Mouse (Mus musculus): ENCODE measurements at regions not wholly inside any gene's neighbourhood (a gene's known extent, or its start where the extent isn't known, plus 50 kb on each side); places are given as distances from the start of the nearest gene placed in this dataset.
A peak's percentile ranks its signal among the peaks of the same experiment; 100 is the strongest.

DNA sequence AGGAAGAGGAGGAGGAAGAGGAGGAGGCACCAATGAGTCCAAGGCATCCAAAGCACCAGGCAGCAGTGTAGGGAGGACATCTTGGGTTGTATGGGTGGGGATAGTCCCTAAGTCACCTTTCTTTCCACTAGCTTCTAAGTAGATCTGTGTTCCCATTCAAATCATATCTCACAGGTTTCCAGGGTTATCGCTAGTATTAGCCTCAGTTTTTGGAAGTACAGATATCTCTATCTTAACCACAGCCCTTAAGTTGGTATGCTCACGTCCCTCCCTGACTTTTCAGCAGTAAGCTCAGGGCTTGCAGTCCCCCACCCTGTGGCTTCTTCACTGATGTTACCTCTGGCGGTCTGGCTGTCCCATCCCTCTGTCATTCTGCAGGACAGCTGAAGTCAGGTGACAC, 254.2 kb downstream of the Rplp1 start:
- TF ChIP-seq POLR2A (IDR thresholded peaks at IDR 0.05; ENCODE audit: borderline replicate concordance, extremely low read depth, insufficient read depth, insufficient read length, poor library complexity, severe bottlenecking) (no peak), CTCF (IDR thresholded peaks at IDR 0.05; ENCODE audit: borderline replicate concordance, extremely low read depth, insufficient read depth, insufficient read length) (no peak)
- DNase-seq (ENCODE audit: low read depth) = no peak

DNA sequence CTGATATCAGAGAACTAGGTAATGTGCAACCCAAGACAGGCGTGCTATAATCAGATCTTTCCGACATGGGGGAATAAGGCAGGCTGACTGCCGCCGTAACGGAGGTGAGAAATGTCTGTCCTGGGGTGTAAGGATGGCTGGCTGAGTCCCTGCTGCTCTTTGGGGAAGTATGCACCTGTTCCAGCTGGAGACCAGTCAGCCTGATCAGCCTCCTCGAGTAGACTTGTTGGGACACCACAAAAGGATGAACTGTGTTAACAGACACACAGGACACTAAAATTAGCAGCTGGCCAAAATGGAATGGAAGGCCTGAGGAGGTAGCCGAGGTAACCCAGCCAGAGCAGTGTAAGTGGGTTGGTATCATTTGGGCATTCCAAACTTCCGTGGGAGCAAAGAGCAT, 256.3 kb downstream of the Rplp1 start:
- no peak for DNase-seq (ENCODE audit: low read depth)

DNA sequence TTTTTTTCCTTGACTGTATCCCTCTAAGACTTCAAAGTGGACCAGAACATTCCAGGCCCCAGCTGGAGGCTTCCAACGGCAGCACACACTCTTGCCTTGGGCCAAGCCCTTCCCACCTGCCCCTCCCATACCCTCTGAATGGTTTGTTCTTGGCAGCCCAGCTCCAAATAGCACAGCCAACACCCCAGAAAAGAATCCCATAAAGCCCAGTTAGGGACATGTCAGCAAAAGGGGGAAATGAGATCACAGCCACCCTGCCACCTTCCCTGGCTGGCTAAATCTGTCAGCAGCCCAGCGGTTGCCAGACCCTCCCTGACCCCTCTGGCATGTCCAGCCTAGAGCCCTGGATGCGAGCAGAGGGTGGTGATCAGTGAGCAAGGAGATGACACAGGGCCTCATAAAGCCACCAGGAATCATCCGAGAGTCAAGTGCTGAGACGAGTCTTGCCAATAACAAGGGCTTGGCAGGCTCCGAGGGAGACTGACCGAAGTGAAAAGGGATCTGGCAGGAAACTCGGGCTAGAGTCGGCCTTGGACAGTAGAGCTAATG, 258.8 kb downstream of the Rplp1 start:
- peak; percentile 60 for DNase-seq (ENCODE audit: low read depth)
- no peak for TF ChIP-seq POLR2A (IDR thresholded peaks at IDR 0.05; ENCODE audit: borderline replicate concordance, extremely low read depth, insufficient read depth, insufficient read length, poor library complexity, severe bottlenecking)
- TF ChIP-seq CTCF (IDR thresholded peaks at IDR 0.05; ENCODE audit: borderline replicate concordance, extremely low read depth, insufficient read depth, insufficient read length) = no peak

More for the DNA sequence above, 256.3 kb downstream of the Rplp1 start:
- no peak for TF ChIP-seq CTCF (IDR thresholded peaks at IDR 0.05; ENCODE audit: borderline replicate concordance, extremely low read depth, insufficient read depth, insufficient read length)
- no peak for TF ChIP-seq POLR2A (IDR thresholded peaks at IDR 0.05; ENCODE audit: borderline replicate concordance, extremely low read depth, insufficient read depth, insufficient read length, poor library complexity, severe bottlenecking)

DNA sequence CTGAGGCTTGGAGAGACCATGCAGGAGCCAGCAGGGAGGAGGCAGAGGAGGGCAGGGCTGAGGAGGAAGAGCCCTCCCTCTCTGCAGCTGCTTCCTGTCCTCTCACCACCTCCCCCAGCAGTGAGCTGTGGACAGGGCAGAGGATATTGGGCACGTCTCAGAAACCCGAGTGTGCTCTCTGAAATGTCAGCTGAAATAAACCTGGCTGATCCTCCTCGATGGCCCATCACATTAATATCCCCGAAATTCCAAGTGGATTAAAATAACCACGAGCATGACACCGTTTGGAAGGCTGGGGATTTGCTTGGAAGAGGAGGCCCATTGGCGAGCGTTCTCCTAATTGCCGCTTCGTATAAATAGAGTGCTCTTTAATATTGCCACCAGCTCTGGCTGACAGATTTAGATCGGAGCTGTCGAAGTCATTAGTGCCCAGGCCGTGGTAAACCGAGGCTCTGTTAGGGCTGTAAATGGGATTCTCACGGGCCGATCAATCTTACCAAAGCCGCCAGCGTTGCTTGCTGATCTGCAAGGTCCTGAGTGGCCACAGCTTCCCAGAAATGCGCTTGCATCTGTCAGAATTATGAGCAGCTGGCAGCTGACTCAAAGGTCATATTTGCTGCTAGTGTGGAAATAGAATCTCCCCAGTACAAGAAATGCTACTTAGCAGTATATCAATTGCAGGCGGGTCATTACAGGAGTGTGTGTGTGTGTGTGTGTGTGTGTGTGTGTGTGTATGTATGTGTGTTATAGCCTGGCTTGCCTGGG, 268.5 kb downstream of the Rplp1 start:
- TF ChIP-seq CTCF (IDR thresholded peaks at IDR 0.05; ENCODE audit: borderline replicate concordance, extremely low read depth, insufficient read depth, insufficient read length) = no peak
- TF ChIP-seq POLR2A (IDR thresholded peaks at IDR 0.05; ENCODE audit: borderline replicate concordance, extremely low read depth, insufficient read depth, insufficient read length, poor library complexity, severe bottlenecking) = no peak
- peak; percentile 73 for DNase-seq (ENCODE audit: low read depth)

DNA sequence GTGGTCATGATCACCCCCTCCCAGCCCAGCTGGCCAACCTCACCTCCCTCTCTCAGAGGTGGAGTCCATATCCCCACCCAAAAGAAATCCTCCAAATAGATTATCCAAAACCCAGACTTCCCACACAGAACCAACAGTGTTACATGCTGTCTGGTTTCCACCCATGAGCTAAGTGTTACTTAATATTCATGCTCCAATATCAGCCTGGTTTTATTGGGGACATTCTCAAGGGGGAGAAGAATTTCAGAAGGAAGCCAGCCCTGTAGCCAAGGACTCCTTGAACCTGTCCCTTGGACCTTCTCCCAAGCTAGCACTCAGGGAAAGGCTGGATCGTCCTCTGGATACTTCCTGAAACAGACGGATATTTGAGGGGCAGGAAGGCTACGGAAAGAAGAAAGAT, 268.6 kb downstream of the Tle3 start:
- no peak for DNase-seq (ENCODE audit: low read depth)
- TF ChIP-seq POLR2A (IDR thresholded peaks at IDR 0.05; ENCODE audit: borderline replicate concordance, extremely low read depth, insufficient read depth, insufficient read length, poor library complexity, severe bottlenecking) = no peak

DNA sequence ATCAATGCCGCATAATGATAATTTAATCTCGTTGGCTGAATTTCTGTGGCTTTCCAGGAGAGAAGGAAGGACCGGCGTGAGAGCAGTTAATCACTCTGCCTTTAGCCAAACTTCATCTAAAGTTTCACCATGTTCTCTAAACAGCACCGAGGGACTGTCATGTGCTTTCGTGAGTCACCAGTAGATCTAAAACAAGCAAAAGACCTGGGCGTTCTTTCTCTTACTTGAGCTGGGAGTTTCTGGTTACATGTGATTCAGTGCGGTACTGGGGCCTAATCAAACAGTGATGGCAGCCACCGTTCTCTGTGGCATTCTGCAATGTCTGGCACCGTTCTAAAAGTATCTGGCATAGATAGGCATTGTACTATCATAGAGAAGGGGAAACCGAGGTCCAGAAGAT, 266.7 kb downstream of the Tle3 start:
- no peak for TF ChIP-seq CTCF (IDR thresholded peaks at IDR 0.05; ENCODE audit: borderline replicate concordance, extremely low read depth, insufficient read depth, insufficient read length)
- no peak for TF ChIP-seq POLR2A (IDR thresholded peaks at IDR 0.05; ENCODE audit: borderline replicate concordance, extremely low read depth, insufficient read depth, insufficient read length, poor library complexity, severe bottlenecking)
- no peak for DNase-seq (ENCODE audit: low read depth)

DNA sequence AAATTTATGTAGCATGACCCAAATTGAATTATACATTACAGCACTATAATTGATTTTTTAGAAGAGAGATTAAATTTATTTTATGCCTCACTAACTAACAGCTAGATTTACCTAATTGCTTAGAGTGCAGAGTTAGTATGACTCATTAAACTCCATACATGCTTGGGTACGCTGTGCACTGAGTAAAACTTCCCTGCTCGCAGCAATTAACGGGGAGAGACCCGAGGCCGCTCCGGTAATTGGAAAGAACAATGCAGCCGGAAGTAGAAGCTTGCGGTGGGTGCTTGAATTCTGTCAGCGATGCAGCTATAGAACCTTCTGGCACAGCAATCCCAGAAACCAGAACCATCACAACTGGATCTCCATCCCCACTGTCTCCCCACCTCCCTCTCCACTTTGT, 261.8 kb downstream of the Tle3 start:
- TF ChIP-seq CTCF (IDR thresholded peaks at IDR 0.05; ENCODE audit: borderline replicate concordance, extremely low read depth, insufficient read depth, insufficient read length) = no peak
- TF ChIP-seq POLR2A (IDR thresholded peaks at IDR 0.05; ENCODE audit: borderline replicate concordance, extremely low read depth, insufficient read depth, insufficient read length, poor library complexity, severe bottlenecking) = no peak
- peak; percentile 88 for DNase-seq (ENCODE audit: low read depth)

DNA sequence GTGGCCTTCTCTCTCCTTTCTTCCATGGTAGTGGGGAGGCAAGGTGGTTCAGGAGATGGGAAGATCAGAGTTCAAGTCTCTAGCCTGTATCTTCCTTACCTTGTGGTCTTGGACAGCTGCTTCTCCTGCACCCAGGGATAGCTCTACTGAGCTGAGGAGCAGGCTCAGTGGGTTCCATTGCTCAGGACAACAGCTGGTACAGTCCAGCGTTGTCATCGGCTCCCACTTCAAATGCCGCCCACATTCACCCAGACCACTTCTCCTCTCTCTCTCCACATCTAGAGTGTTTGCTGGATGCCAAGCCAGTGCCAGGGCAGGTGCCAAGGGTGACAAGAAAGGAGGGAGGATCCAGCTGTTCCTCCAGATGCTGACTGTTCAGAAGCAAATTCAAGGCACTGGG, 260.4 kb downstream of the Tle3 start:
- DNase-seq (ENCODE audit: low read depth) = no peak
- TF ChIP-seq CTCF (IDR thresholded peaks at IDR 0.05; ENCODE audit: borderline replicate concordance, extremely low read depth, insufficient read depth, insufficient read length) (no peak), POLR2A (IDR thresholded peaks at IDR 0.05; ENCODE audit: borderline replicate concordance, extremely low read depth, insufficient read depth, insufficient read length, poor library complexity, severe bottlenecking) (no peak)

DNA sequence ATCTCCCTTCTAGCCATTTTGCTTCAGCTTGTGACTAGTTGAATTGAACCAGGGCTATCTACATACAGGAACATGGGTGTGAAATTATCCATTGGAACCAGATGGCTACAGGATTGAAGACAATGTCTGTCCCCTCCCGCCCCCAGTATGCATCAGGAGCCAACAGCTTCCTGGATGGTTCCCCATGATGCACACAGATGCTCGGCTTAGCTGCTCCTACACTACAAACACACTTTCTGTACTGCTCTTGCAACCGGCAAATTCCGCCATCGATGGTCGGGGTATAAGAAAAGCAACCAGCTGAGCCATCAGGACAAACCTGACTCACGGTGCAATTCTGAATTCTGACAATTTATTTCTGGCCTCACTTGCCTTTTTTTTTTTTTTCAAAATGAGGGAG, 258.9 kb downstream of the Tle3 start:
- peak; percentile 60 for DNase-seq (ENCODE audit: low read depth)
- TF ChIP-seq POLR2A (IDR thresholded peaks at IDR 0.05; ENCODE audit: borderline replicate concordance, extremely low read depth, insufficient read depth, insufficient read length, poor library complexity, severe bottlenecking) (no peak), CTCF (IDR thresholded peaks at IDR 0.05; ENCODE audit: borderline replicate concordance, extremely low read depth, insufficient read depth, insufficient read length) (no peak)

DNA sequence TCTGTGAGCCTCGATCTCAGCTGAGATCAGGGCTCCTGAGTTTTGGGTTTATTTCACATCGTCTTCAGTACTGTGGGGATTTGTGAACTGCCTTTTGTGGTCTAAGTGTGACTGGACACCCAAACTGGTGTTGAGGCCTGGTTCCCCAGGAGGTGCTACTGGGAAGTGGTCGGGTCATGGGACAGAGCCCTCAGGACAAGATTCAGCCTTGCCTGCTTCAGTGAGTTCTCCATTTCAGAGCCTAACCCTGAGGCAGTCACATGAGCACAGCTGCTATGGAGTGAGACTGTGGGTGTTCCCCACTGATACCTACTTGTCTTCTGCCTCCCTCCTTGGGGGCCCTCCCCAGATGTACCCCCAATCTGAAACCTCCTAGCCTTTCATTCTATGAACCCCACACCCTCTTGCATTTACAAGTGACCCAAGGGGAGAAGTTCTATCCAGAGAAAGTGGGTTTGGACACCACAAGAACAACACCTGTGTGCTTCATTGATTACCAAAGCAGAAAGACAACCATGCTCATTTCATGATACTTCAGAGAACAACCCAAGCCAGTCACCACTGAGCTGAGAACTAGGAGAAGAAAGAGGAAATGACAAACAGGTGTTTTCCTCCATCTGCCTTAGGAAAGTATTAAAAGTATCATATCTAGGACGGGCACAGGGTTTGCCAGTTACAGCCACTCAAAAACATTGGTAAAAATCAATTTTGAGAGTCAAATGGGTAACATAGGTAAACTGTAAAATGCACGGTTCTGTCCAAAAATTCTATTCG, 255.8 kb downstream of the Tle3 start:
- TF ChIP-seq POLR2A (IDR thresholded peaks at IDR 0.05; ENCODE audit: borderline replicate concordance, extremely low read depth, insufficient read depth, insufficient read length, poor library complexity, severe bottlenecking) (no peak), CTCF (IDR thresholded peaks at IDR 0.05; ENCODE audit: borderline replicate concordance, extremely low read depth, insufficient read depth, insufficient read length) (no peak)
- DNase-seq (ENCODE audit: low read depth) = no peak

DNA sequence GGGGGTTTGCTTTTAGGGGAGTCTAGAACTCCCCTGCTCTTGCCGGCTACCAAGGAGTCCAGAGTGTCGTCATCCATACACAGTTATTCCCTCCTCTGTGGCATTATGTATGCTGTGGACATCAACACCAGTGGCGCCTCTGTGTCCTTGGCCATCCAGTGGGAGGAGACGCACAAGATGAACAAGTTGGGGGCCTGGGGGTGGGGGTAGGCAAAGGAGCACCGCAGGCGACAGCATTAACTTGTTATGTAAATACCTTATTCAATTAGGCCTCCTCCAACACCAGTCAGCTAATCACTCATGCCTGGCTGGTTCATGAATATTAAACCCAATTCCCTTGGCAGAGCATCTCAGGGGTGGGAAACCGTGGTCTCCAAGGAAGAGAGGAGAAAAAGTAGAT, 250.8 kb downstream of the Tle3 start:
- peak; percentile 96 for DNase-seq (ENCODE audit: low read depth)
- no peak for TF ChIP-seq CTCF (IDR thresholded peaks at IDR 0.05; ENCODE audit: borderline replicate concordance, extremely low read depth, insufficient read depth, insufficient read length)
- TF ChIP-seq POLR2A (IDR thresholded peaks at IDR 0.05; ENCODE audit: borderline replicate concordance, extremely low read depth, insufficient read depth, insufficient read length, poor library complexity, severe bottlenecking) = no peak

Measured in brain, embryonic 14.5 days (tissue).